11 mouse cellular contexts compared by ENCODE assay signal in the genomic region with DNA sequence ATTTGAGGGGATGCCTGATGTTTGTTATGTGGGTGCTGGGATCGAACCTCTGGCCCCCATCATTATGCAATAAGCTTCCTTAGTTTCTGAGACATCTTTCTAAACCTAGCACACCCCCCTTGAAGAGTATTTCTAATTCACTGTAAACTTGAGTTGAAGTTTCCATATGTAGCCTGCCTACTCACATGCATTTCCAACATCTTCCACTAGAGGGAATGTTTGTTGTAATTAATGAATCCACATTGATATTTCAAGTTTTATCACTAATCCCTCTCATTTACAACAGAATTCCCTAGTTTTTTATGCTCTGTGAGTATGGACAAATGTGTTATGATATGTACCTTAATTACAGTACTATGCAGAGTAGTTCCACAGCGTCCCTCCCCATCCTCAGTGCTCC.
DNase-seq lines count a peak whose midpoint lies in the region; ATAC-seq and TF ChIP-seq lines count a peak whose summit lies in the region.
"Had no signal": no experiment of that assay in that cellular context is flagged by ENCODE, and none has a peak within 500 bp of the region (broad histone marks: within the 10 kb centered on the region; RNA-seq: fewer than 3 reads in every experiment).

No protein-coding gene starts in this region.

- 37% methylated on average over 2 of the region's 2 CpGs for WGBS in lung, embryonic 14.5 days

- no peak for ATAC-seq in lung, embryonic 14.5 days (ENCODE audit: insufficient read depth)
- ATAC-seq in Patski = no peak

- no peak overlapping the region for H3K27ac ChIP-seq in lung, embryonic 14.5 days (ENCODE audit: low read depth)
- H3K27ac ChIP-seq: macrophage had no signal

- H3K9me3 ChIP-seq in lung, embryonic 14.5 days (ENCODE audit: low read depth, low read length) = no peaks in the 10 kb centered on the region

- DNase-seq in heart, postnatal 10 days = peak; percentile 1 to 13
- DNase-seq in heart, adult 11 months = no peak
- DNase-seq in lung, embryonic 14.5 days = peak; percentile 80
- DNase-seq in lung, postnatal 25 days (ENCODE audit: low spot score) = no peak
- no peak for DNase-seq in Patski (ENCODE audit: low read depth, low spot score)
- DNase-seq in naive thymus-derived CD4-positive, alpha-beta T cell, adult 2 months (ENCODE audit: low read depth) = peak; percentile 1
- no peak for DNase-seq in spleen, postnatal 14 days (ENCODE audit: low spot score in 2 of 2)
- no peak for DNase-seq in left cerebral cortex, postnatal 10 days (ENCODE audit: extremely low spot score in 1 of 2, low spot score in 2 of 2)
- DNase-seq: heart, postnatal 4 days; layer of hippocampus, adult 9-11 months had no signal

- no peaks in the 10 kb centered on the region for H3K36me3 ChIP-seq in lung, embryonic 14.5 days (ENCODE audit: insufficient read depth)

- POLR2A ChIA-PET in Patski (lab: Charles Lee) = no interaction called here

- intact Hi-C loops in heart, postnatal 10 days (cut with DNase I) = no loop called here
- intact Hi-C loops in left cerebral cortex, postnatal 10 days (cut with DNase I) = no loop called here

- peak; percentile 67 for TF ChIP-seq CTCF in lung, embryonic 14.5 days (IDR thresholded peaks at IDR 0.05; ENCODE audit: low read depth)
- TF ChIP-seq CTCF in Patski (IDR thresholded peaks at IDR 0.05) = peak; percentile 46

- H3K4me2 ChIP-seq in lung, embryonic 14.5 days = no peak overlapping the region

- in situ Hi-C loops in Patski (cut with MboI; ENCODE audit: low pct_unique_long_range_greater_than_20kb) = no loop called here

- CTCF ChIA-PET in Patski (lab: Charles Lee) = no interaction called here

- H3K27me3 ChIP-seq in lung, embryonic 14.5 days (ENCODE audit: insufficient read depth, low read length) = no peaks in the 10 kb centered on the region
- H3K27me3 ChIP-seq in Patski = peaks cover 6% of the 10 kb centered on the region

- no peak overlapping the region for H3K9ac ChIP-seq in lung, embryonic 14.5 days

- H3K4me3 ChIP-seq in lung, embryonic 14.5 days (ENCODE audit: low read depth, low read length) = no peak overlapping the region

- no peaks in the 10 kb centered on the region for H3K4me1 ChIP-seq in lung, embryonic 14.5 days (ENCODE audit: insufficient read depth)

Comparison
In these comparisons a context has a peak if more than half of its experiments do, and no peak if none do; other contexts are left out.
1. DNase-seq: peak in heart, postnatal 10 days (2 of 2), lung, embryonic 14.5 days (single experiment) and naive thymus-derived CD4-positive, alpha-beta T cell, adult 2 months (single experiment); none in heart, adult 11 months (single experiment), lung, postnatal 25 days (single experiment), Patski (single experiment), spleen, postnatal 14 days (0 of 2) and left cerebral cortex, postnatal 10 days (0 of 2).